Mouse (Mus musculus) ovary, postnatal 10 days (tissue): ENCODE results near the gene Hrasls5.

Experiments used
- DNase-seq: peaks from one replicate; pipeline ENCODE4 v3.0.0; 2022; ENCODE audit warnings: low spot score

The Hrasls5 gene

GRCm38 (mm10) chr19:7611942-7612757 is at the start of gene Hrasls5:
Hrasls5 (plus strand) TSS chr19:7612541.
- no peak for DNase-seq

- no peak for DNase-seq
These were observed 49.7 kb upstream of the Hrasls5 start for GRCm38 (mm10) chr19:7562601-7563129.

GRCm38 (mm10) chr19:7563676-7564075 is 48.7 kb upstream of the Hrasls5 start:
- DNase-seq: no peak

- DNase-seq: no peak
These were observed 47.9 kb upstream of the Hrasls5 start for GRCm38 (mm10) chr19:7564457-7564856.

- DNase-seq: no peak
These were observed 45.5 kb upstream of the Hrasls5 start for GRCm38 (mm10) chr19:7566826-7567225.

GRCm38 (mm10) chr19:7568364-7568763 is 44.0 kb upstream of the Hrasls5 start:
- DNase-seq: no peak

- no peak for DNase-seq
These were observed 42.7 kb upstream of the Hrasls5 start for GRCm38 (mm10) chr19:7569650-7570049.

- DNase-seq: no peak
These were observed 36.2 kb upstream of the Hrasls5 start for GRCm38 (mm10) chr19:7576180-7576579.

- no peak for DNase-seq
These were observed 34.6 kb upstream of the Hrasls5 start for GRCm38 (mm10) chr19:7577710-7578109.

- DNase-seq: no peak
These were observed 31.3 kb upstream of the Hrasls5 start for GRCm38 (mm10) chr19:7581042-7581441.

- DNase-seq: no peak
These were observed 29.2 kb upstream of the Hrasls5 start for GRCm38 (mm10) chr19:7583101-7583500.

GRCm38 (mm10) chr19:7583599-7583998 is 28.7 kb upstream of the Hrasls5 start:
- DNase-seq: no peak

GRCm38 (mm10) chr19:7585279-7585678 is 27.1 kb upstream of the Hrasls5 start:
- DNase-seq: no peak

- DNase-seq: no peak
These were observed 26.6 kb upstream of the Hrasls5 start for GRCm38 (mm10) chr19:7585764-7586163.

- no peak for DNase-seq
These were observed 21.5 kb upstream of the Hrasls5 start for GRCm38 (mm10) chr19:7590795-7591194.

- DNase-seq: no peak
These were observed 20.3 kb upstream of the Hrasls5 start for GRCm38 (mm10) chr19:7592018-7592417.

GRCm38 (mm10) chr19:7595534-7595933 is 16.8 kb upstream of the Hrasls5 start:
- DNase-seq: no peak

GRCm38 (mm10) chr19:7598481-7598880 is 13.9 kb upstream of the Hrasls5 start:
- DNase-seq: no peak

GRCm38 (mm10) chr19:7601551-7601950 is 10.8 kb upstream of the Hrasls5 start:
- DNase-seq: no peak

GRCm38 (mm10) chr19:7604107-7604506 is 8.2 kb upstream of the Hrasls5 start:
- no peak for DNase-seq

GRCm38 (mm10) chr19:7605013-7605412 is 7.3 kb upstream of the Hrasls5 start:
- no peak for DNase-seq

GRCm38 (mm10) chr19:7605930-7606783 is 6.2 kb upstream of the Hrasls5 start:
- DNase-seq: no peak
